Mouse (Mus musculus): ENCODE results near the gene Ncln.

DNA sequence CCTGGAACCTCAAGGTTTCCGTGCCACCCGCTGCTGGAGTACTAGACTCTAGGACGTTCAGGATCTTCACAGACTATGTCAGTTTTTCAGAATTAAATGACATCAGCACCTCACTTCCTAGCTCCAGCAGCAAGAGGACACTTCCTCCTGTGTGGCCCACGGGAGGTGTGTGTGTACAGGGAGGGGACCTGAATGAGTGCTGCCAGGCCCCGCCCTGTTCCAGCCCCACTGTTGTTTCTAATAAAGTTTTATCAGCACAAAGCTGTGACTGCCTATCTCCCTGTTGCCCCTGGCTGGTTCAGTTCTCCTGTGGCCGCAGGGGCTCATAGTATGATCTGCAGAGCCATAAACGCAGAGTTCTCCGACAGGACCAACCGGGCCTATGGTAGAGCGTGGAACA lies 21.7 kb downstream of the Ncln start:
- no peak for TF ChIP-seq POLR2A (IDR thresholded peaks at IDR 0.05; ENCODE audit: borderline replicate concordance, extremely low read depth, insufficient read depth, insufficient read length, poor library complexity, severe bottlenecking)
- TF ChIP-seq CTCF (IDR thresholded peaks at IDR 0.05; ENCODE audit: borderline replicate concordance, extremely low read depth, insufficient read depth, insufficient read length), result no peak

Measured in brain, embryonic 14.5 days (tissue).